Mouse (Mus musculus): Measurements from ENCODE around the gene Oas1g. TPM values are rescaled to one million over a fixed set of nuclear protein-coding genes. Genes with fewer than 3 reads are reported as not detected.
"Not testable (repeated sequence)": the region's sequence is repeated elsewhere in the genome, so short reads cannot be mapped to it uniquely, and the experiment has no call there.

Gene Oas1g
- total and polyA plus RNA-seq, 3 experiments = 0.19 TPM; not detected in 2

DNA sequence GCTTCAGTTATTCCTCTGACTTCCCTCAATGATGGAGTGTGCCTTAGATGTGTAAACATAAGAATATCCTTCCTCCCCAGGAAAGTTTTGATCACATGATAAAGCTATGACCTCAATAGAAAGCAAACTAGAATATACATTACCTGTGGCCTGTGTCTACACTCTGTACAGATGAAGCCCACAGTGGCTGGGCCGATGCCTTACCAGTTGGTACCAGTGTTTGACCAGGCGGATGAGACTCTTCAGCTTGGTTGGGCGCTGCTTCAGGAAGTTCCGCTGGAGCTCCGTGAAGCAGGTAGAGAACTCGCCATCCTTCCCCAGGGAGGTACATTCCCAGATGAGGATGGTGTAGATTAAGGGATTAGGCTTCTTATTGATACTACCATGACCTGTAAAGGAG lies 5.7 kb downstream of the Oas1g start:
- H3K4me3 ChIP-seq (replicated peaks in 1 of 3; ENCODE audit: low read depth in 2 of 3, low read length in 2 of 3, poor library complexity in 1 of 3); H3K79me2 ChIP-seq (replicated peaks; ENCODE audit: control insufficient read depth, extremely low read depth, insufficient read depth, poor library complexity, severe bottlenecking); in situ Hi-C loops (cut with MboI; ENCODE audit: low pct_ligation_motif_present, low pct_unique_long_range_greater_than_20kb, low sequenced_read_pairs); H3K4me1 ChIP-seq (ENCODE audit: control insufficient read depth in 1 of 2, insufficient read depth in 2 of 2); dilution Hi-C loops (cut with MboI; ENCODE audit: extremely low pct_ligation_motif_present, extremely low pct_unique_long_range_greater_than_20kb, low sequenced_read_pairs); H3K27ac ChIP-seq (ENCODE audit: insufficient read depth, low read depth); H3K9ac ChIP-seq (ENCODE audit: insufficient read depth, low read depth); H3K4me2 ChIP-seq (ENCODE audit: insufficient read depth, low read depth, poor library complexity, severe bottlenecking); H3K9me3 ChIP-seq (replicated peaks; ENCODE audit: low read length); H3K36me3 ChIP-seq (replicated peaks in 1 of 2; ENCODE audit: control insufficient read depth in 1 of 2, insufficient read depth in 1 of 2, low read length in 1 of 2); DNase-seq (ENCODE audit: extremely low read depth): not testable (repeated sequence)
- peaks cover 25% of the 10 kb centered on the region for H3K27me3 ChIP-seq (replicated peaks)

DNA sequence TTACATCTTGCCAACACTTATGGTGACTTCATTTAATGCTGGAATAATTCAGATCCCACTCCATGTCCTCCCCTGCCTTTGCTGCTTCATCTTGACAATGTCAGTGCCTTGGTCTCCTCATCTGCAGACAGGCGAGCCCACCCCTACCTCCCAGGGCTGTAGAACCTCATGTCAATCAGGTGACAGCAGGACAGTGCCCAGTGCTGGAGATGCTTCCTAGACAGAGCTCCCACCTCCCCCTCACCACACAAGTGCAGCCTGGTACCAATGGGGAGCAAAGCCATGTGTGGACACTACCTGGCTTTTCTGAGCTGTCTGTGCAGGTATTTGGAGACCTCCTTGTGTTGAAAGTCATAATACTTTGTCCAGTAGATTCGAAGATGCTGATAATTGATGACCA lies 8.6 kb downstream of the Oas1g start:
- H3K27ac ChIP-seq (ENCODE audit: insufficient read depth, low read depth); H3K36me3 ChIP-seq (replicated peaks in 1 of 2; ENCODE audit: control insufficient read depth in 1 of 2, insufficient read depth in 1 of 2, low read length in 1 of 2); dilution Hi-C loops (cut with MboI; ENCODE audit: extremely low pct_ligation_motif_present, extremely low pct_unique_long_range_greater_than_20kb, low sequenced_read_pairs); in situ Hi-C loops (cut with MboI; ENCODE audit: low pct_ligation_motif_present, low pct_unique_long_range_greater_than_20kb, low sequenced_read_pairs); H3K9ac ChIP-seq (ENCODE audit: insufficient read depth, low read depth); H3K79me2 ChIP-seq (replicated peaks; ENCODE audit: control insufficient read depth, extremely low read depth, insufficient read depth, poor library complexity, severe bottlenecking); H3K4me3 ChIP-seq (replicated peaks in 1 of 3; ENCODE audit: low read depth in 2 of 3, low read length in 2 of 3, poor library complexity in 1 of 3); H3K4me1 ChIP-seq (ENCODE audit: control insufficient read depth in 1 of 2, insufficient read depth in 2 of 2); H3K9me3 ChIP-seq (replicated peaks; ENCODE audit: low read length); DNase-seq (ENCODE audit: extremely low read depth); H3K4me2 ChIP-seq (ENCODE audit: insufficient read depth, low read depth, poor library complexity, severe bottlenecking): not testable (repeated sequence)
- H3K27me3 ChIP-seq (replicated peaks) = peaks cover 34% of the 10 kb centered on the region

DNA sequence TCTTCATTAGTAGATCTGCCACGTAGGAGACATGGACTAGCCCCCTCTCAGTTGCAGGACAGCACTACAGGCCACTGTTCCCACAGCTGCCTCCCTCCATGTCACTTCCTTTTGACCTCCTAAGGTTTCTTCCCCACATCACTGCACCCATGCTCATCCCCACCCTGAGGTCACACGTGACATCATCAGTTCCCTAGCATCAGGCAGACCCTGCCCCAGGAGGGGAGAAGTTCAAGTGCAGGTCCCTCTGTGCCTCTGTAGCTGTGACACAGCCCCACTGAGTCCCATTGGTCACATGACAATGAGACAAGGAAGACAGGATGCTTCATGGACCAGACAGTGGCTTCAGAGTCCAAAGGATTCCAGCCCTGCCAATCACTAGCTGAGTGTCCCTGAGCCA lies 10.0 kb downstream of the Oas1g start:
- H3K9me3 ChIP-seq (replicated peaks; ENCODE audit: low read length); H3K79me2 ChIP-seq (replicated peaks; ENCODE audit: control insufficient read depth, extremely low read depth, insufficient read depth, poor library complexity, severe bottlenecking); H3K27ac ChIP-seq (ENCODE audit: insufficient read depth, low read depth); H3K4me3 ChIP-seq (replicated peaks in 1 of 3; ENCODE audit: low read depth in 2 of 3, low read length in 2 of 3, poor library complexity in 1 of 3); in situ Hi-C loops (cut with MboI; ENCODE audit: low pct_ligation_motif_present, low pct_unique_long_range_greater_than_20kb, low sequenced_read_pairs); H3K4me2 ChIP-seq (ENCODE audit: insufficient read depth, low read depth, poor library complexity, severe bottlenecking); H3K9ac ChIP-seq (ENCODE audit: insufficient read depth, low read depth); H3K4me1 ChIP-seq (ENCODE audit: control insufficient read depth in 1 of 2, insufficient read depth in 2 of 2); dilution Hi-C loops (cut with MboI; ENCODE audit: extremely low pct_ligation_motif_present, extremely low pct_unique_long_range_greater_than_20kb, low sequenced_read_pairs); H3K36me3 ChIP-seq (replicated peaks in 1 of 2; ENCODE audit: control insufficient read depth in 1 of 2, insufficient read depth in 1 of 2, low read length in 1 of 2); DNase-seq (ENCODE audit: extremely low read depth): not testable (repeated sequence)
- peaks cover 45% of the 10 kb centered on the region for H3K27me3 ChIP-seq (replicated peaks)

DNA sequence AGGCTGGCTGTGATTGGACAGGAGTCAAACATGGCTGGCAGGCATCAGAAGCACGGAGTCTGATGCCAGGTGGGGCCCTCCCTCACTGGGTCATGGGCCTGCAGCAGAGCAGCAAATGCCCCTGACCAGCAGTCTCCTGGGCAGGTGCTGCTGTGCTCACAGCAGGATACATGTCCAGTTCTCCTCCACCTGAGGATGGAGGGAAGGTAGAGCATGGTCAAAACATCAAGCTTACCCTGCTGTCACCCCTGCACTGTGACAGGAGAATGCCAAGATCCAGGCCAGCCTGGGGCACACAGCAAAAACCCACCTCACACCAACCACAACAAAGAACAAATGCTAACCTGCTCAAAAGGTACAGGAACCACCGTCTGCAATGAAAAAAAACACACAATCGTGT lies 10.6 kb downstream of the Oas1g start:
- H3K9ac ChIP-seq (ENCODE audit: insufficient read depth, low read depth); H3K4me2 ChIP-seq (ENCODE audit: insufficient read depth, low read depth, poor library complexity, severe bottlenecking); H3K4me1 ChIP-seq (ENCODE audit: control insufficient read depth in 1 of 2, insufficient read depth in 2 of 2); dilution Hi-C loops (cut with MboI; ENCODE audit: extremely low pct_ligation_motif_present, extremely low pct_unique_long_range_greater_than_20kb, low sequenced_read_pairs); DNase-seq (ENCODE audit: extremely low read depth); H3K4me3 ChIP-seq (replicated peaks in 1 of 3; ENCODE audit: low read depth in 2 of 3, low read length in 2 of 3, poor library complexity in 1 of 3); H3K36me3 ChIP-seq (replicated peaks in 1 of 2; ENCODE audit: control insufficient read depth in 1 of 2, insufficient read depth in 1 of 2, low read length in 1 of 2); H3K27ac ChIP-seq (ENCODE audit: insufficient read depth, low read depth); in situ Hi-C loops (cut with MboI; ENCODE audit: low pct_ligation_motif_present, low pct_unique_long_range_greater_than_20kb, low sequenced_read_pairs); H3K9me3 ChIP-seq (replicated peaks; ENCODE audit: low read length); H3K79me2 ChIP-seq (replicated peaks; ENCODE audit: control insufficient read depth, extremely low read depth, insufficient read depth, poor library complexity, severe bottlenecking): not testable (repeated sequence)
- peaks cover 45% of the 10 kb centered on the region for H3K27me3 ChIP-seq (replicated peaks)

DNA sequence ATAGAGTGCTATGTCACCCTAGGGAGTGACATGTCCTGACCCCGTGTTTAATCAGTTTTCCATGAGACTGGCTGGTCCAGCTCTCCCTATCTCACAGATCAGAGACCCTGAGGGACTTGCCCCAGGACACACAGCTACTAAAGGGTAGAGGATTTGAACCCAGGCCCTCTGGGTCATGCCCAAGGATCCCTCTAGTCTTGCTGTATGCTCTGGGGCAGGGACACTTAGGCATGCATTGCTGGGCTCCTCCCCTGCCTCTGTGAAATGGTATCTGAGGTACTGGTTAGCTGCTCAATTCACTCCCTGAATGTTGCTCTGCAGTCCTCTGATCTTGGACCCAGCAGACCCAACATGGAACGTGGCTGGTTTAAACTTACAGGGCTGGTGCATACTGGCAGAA lies 15.9 kb downstream of the Oas1g start:
- in situ Hi-C loops (cut with MboI; ENCODE audit: low pct_ligation_motif_present, low pct_unique_long_range_greater_than_20kb, low sequenced_read_pairs) (no loop called here), dilution Hi-C loops (cut with MboI; ENCODE audit: extremely low pct_ligation_motif_present, extremely low pct_unique_long_range_greater_than_20kb, low sequenced_read_pairs) (no loop called here)
- Histone ChIP-seq H3K27ac (ENCODE audit: insufficient read depth, low read depth) (no peak overlapping the region), H3K9me3 (replicated peaks; ENCODE audit: low read length) (peaks cover 4% of the 10 kb centered on the region), H3K4me3 (replicated peaks in 1 of 3; ENCODE audit: low read depth in 2 of 3, low read length in 2 of 3, poor library complexity in 1 of 3) (no peak overlapping the region), H3K36me3 (replicated peaks in 1 of 2; ENCODE audit: control insufficient read depth in 1 of 2, insufficient read depth in 1 of 2, low read length in 1 of 2) (no peaks in the 10 kb centered on the region), H3K4me1 (ENCODE audit: control insufficient read depth in 1 of 2, insufficient read depth in 2 of 2) (no peaks in the 10 kb centered on the region), H3K79me2 (replicated peaks; ENCODE audit: control insufficient read depth, extremely low read depth, insufficient read depth, poor library complexity, severe bottlenecking) (no peaks in the 10 kb centered on the region), H3K4me2 (ENCODE audit: insufficient read depth, low read depth, poor library complexity, severe bottlenecking) (no peak overlapping the region), H3K9ac (ENCODE audit: insufficient read depth, low read depth) (no peak overlapping the region), H3K27me3 (replicated peaks) (peaks cover 75% of the 10 kb centered on the region)
- DNase-seq (ENCODE audit: extremely low read depth) = no peak
- no peak for TF ChIP-seq BHLHE40 (IDR thresholded peaks at IDR 0.05; ENCODE audit: low read depth, low read length)
- TF ChIP-seq PAX5 (IDR thresholded peaks at IDR 0.05; ENCODE audit: low read length) = no peak
- TF ChIP-seq SMC3 (IDR thresholded peaks at IDR 0.05; ENCODE audit: low read depth, low read length) = no peak
- no peak for TF ChIP-seq MAZ (IDR thresholded peaks at IDR 0.05; ENCODE audit: low read depth, low read length)
- no peak for TF ChIP-seq E2F4 (IDR thresholded peaks at IDR 0.05; ENCODE audit: insufficient replicate concordance, low read depth, low read length)
- TF ChIP-seq ELF1 (IDR thresholded peaks at IDR 0.05; ENCODE audit: low read depth, low read length) = no peak
- no peak for TF ChIP-seq MXI1 (IDR thresholded peaks at IDR 0.05; ENCODE audit: low read depth, low read length)
- TF ChIP-seq TCF12 (IDR thresholded peaks at IDR 0.05; ENCODE audit: low read depth, low read length) = no peak
- TF ChIP-seq CHD2 (IDR thresholded peaks at IDR 0.05; ENCODE audit: low read length) = no peak
- TF ChIP-seq RCOR1 (conservative IDR thresholded peaks at IDR 0.05; ENCODE audit: low read depth, low read length) = no peak
- no peak for TF ChIP-seq SIN3A (IDR thresholded peaks at IDR 0.05; ENCODE audit: low read length)
- TF ChIP-seq POLR2A (IDR thresholded peaks at IDR 0.05; ENCODE audit: low read depth, low read length) = no peak
- no peak for TF ChIP-seq CTCF (conservative IDR thresholded peaks at IDR 0.05 in 1 of 2, IDR thresholded peaks at IDR 0.05 in 1 of 2; ENCODE audit: low read depth in 2 of 2, low read length in 2 of 2)
- TF ChIP-seq UBTF (IDR thresholded peaks at IDR 0.05; ENCODE audit: low read depth, low read length) = no peak
- TF ChIP-seq IRF4 (IDR thresholded peaks at IDR 0.05; ENCODE audit: low read depth, low read length) = no peak
